Mouse (Mus musculus) spleen, postnatal 10 days (tissue): ENCODE results near the gene Nat8f7.
"Not testable (repeated sequence)": the region's sequence is repeated elsewhere in the genome, so short reads cannot be mapped to it uniquely, and the experiment has no call there.

ENCODE experiments used
- DNase-seq, 2 experiments: peaks; one replicate each; pipeline ENCODE4 v3.0.0; 2021 to 2022; ENCODE audit warnings: low spot score in 2 of 2

The Nat8f7 gene

DNA sequence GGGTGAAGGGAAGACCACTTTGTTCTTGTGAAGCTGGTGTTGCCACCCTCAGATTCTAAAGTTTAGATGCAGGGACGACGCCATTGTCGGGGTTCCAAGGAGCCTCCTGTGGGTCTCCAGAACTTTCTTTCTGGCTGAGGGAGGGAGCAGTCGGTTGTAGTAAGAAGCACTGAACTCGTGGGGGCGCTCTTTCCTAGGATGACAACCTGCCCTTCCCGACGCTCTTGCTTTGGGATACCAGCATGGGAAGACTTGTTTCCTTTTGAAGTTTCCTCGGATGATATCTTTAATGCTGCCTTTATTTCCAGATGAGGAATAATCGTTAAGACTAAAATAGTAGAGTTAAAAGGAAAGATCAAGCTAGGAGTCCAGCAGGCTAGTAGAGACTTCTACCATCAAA is at the start of gene Nat8f7:
TSS of gene Nat8f7 (minus strand) at position 101 of the 400 bp plus-strand sequence.
- not testable (repeated sequence) for DNase-seq

GRCm38 (mm10) chr6:85762678-85763077 is 49.7 kb upstream of the Nat8f7 start:
- not testable (repeated sequence) for DNase-seq

- not testable (repeated sequence) for DNase-seq
These were observed 42.8 kb upstream of the Nat8f7 start for GRCm38 (mm10) chr6:85755705-85756249.

GRCm38 (mm10) chr6:85709607-85710006 is 3.4 kb downstream of the Nat8f7 start:
- DNase-seq = not testable (repeated sequence)

DNA sequence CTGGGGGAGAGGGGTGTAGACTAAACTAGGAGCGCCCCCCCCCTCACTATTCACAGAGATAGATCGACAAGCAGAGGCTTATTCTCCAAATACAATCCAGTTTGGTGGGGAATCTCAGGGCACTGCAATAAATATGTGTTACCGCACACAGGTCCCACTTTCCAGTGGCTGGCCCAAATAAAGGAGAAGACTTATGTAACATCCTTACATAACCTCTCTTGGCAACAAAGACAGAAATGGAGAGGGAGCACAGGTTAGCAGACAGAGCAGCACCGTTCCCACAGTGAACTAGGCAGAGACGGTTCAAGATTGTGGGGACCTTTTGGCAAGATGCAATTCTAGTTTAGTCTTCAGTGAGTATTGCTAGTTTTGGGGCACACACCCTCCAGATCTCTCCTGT is 3.8 kb downstream of the Nat8f7 start:
- DNase-seq = not testable (repeated sequence)

DNA sequence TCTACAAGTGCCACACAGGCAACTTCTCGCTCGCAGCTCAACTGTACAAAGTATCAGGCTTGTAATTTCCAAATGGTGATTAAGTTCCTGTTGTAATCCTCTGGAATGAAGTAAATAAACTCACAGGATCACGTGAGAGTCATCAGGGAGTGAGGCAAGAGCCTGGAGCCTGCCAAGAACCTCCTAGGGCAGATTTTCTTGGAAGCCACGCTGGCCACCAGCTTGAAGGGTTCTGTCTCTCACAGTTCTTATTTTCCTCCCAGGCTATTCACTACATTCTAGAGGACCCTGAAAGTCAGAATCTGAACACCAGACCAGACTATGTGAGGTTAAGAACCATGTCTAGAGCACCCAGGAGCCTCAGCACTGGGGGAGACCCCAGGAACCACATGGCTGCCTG is 11.1 kb downstream of the Nat8f7 start:
- not testable (repeated sequence) for DNase-seq
